Mouse (Mus musculus) bone marrow macrophage, adult 2 months (primary cell): ENCODE results near the gene Tmprss6. TPM values are rescaled to one million over a fixed set of nuclear protein-coding genes. Genes with fewer than 3 reads are reported as not detected.

Experiments
- H3K27ac ChIP-seq: 2 replicates; pipeline ENCODE4 v1.5.1; 2012; ENCODE audit warnings: low read depth, low read length; ENCODE audit not compliant: insufficient read depth
- H3K4me1 ChIP-seq: 2 replicates; pipeline ENCODE4 v1.6.1; 2012; ENCODE audit warnings: low read length; ENCODE audit not compliant: control insufficient read depth, insufficient read depth
- H3K4me3 ChIP-seq: 2 replicates; pipeline ENCODE4 v1.5.1; 2012; ENCODE audit warnings: mild to moderate bottlenecking, low read length, moderate library complexity; ENCODE audit not compliant: insufficient read depth
- CTCF ChIP-seq: IDR thresholded peaks from 2 replicates; pipeline ENCODE4 v1.5.1; 2012; ENCODE audit warnings: low read depth, mild to moderate bottlenecking, low read length, moderate library complexity
- POLR2A ChIP-seq: IDR thresholded peaks from 2 replicates; pipeline ENCODE4 v1.6.1; 2012; ENCODE audit warnings: mild to moderate bottlenecking, low read depth, low read length, borderline replicate concordance
- polyA plus RNA-seq: library from polyadenylated mRNA; stranded (reverse); fragments of >200 nt; gene quantifications from 2 replicates; pipeline ENCODE4 v1.2.4, GENCODE M21; 2012; ENCODE audit not compliant: missing spikeins, insufficient read depth, insufficient read length

The Tmprss6 gene
- polyA plus RNA-seq, 1 experiment = not detected

- TF ChIP-seq CTCF = no peak
- no peak for TF ChIP-seq POLR2A
- no peak overlapping the region for H3K27ac ChIP-seq
- no peaks in the 10 kb centered on the region for H3K4me1 ChIP-seq
- H3K4me3 ChIP-seq = no peak overlapping the region
Observed at GRCm38 (mm10) chr15:78481448-78482000, 13.1 kb upstream of the Tmprss6 start.

- Histone ChIP-seq H3K4me3 (no peak overlapping the region), H3K27ac (no peak overlapping the region), H3K4me1 (no peaks in the 10 kb centered on the region)
- TF ChIP-seq CTCF (no peak), POLR2A (no peak)
Observed at GRCm38 (mm10) chr15:78480991-78481390, 12.6 kb upstream of the Tmprss6 start.

- no peak for TF ChIP-seq POLR2A
- TF ChIP-seq CTCF = no peak
- H3K27ac ChIP-seq = no peak overlapping the region
- no peaks in the 10 kb centered on the region for H3K4me1 ChIP-seq
- H3K4me3 ChIP-seq = no peak overlapping the region
Observed at GRCm38 (mm10) chr15:78480111-78480510, 11.7 kb upstream of the Tmprss6 start.

- H3K4me1 ChIP-seq = no peaks in the 10 kb centered on the region
- no peak overlapping the region for H3K4me3 ChIP-seq
- H3K27ac ChIP-seq = no peak overlapping the region
- no peak for TF ChIP-seq CTCF
Observed at GRCm38 (mm10) chr15:78479470-78479869, 11.0 kb upstream of the Tmprss6 start.

- no peak overlapping the region for H3K4me3 ChIP-seq
- no peaks in the 10 kb centered on the region for H3K4me1 ChIP-seq
- TF ChIP-seq POLR2A = no peak
- TF ChIP-seq CTCF = no peak
Observed at GRCm38 (mm10) chr15:78478073-78478472, 9.6 kb upstream of the Tmprss6 start.

GRCm38 (mm10) chr15:78476878-78477277, 8.4 kb upstream of the Tmprss6 start:
- TF ChIP-seq CTCF = no peak
- no peak for TF ChIP-seq POLR2A
- H3K4me1 ChIP-seq = no peaks in the 10 kb centered on the region
- H3K4me3 ChIP-seq = no peak overlapping the region
- H3K27ac ChIP-seq = no peak overlapping the region

More at GRCm38 (mm10) chr15:78478073-78478472, 9.6 kb upstream of the Tmprss6 start:
- no peak overlapping the region for H3K27ac ChIP-seq

GRCm38 (mm10) chr15:78475604-78476031, 7.2 kb upstream of the Tmprss6 start:
- TF ChIP-seq POLR2A (no peak), CTCF (no peak)
- H3K4me1 ChIP-seq = no peaks in the 10 kb centered on the region
- no peak overlapping the region for H3K27ac ChIP-seq
- no peak overlapping the region for H3K4me3 ChIP-seq

GRCm38 (mm10) chr15:78473442-78473841, 5.0 kb upstream of the Tmprss6 start:
- no peaks in the 10 kb centered on the region for H3K4me1 ChIP-seq
- TF ChIP-seq POLR2A = no peak
- no peak for TF ChIP-seq CTCF

GRCm38 (mm10) chr15:78471902-78472301, 3.5 kb upstream of the Tmprss6 start:
- H3K4me1 ChIP-seq = no peaks in the 10 kb centered on the region
- H3K4me3 ChIP-seq = no peak overlapping the region
- no peak overlapping the region for H3K27ac ChIP-seq
- TF ChIP-seq POLR2A (no peak), CTCF (no peak)

More at GRCm38 (mm10) chr15:78473442-78473841, 5.0 kb upstream of the Tmprss6 start:
- Histone ChIP-seq H3K4me3 (no peak overlapping the region), H3K27ac (no peak overlapping the region)

- Histone ChIP-seq H3K4me3 (no peak overlapping the region), H3K27ac (no peak overlapping the region), H3K4me1 (no peaks in the 10 kb centered on the region)
- TF ChIP-seq POLR2A = no peak
- TF ChIP-seq CTCF = no peak
Observed at GRCm38 (mm10) chr15:78470495-78471276, 2.3 kb upstream of the Tmprss6 start.
